Mouse (Mus musculus) stomach, embryonic 16.5 days (tissue): ENCODE measurements at regions not wholly inside any gene's neighbourhood (a gene's known extent, or its start where the extent isn't known, plus 50 kb on each side); places are given as distances from the start of the nearest gene placed in this dataset.

ENCODE experiments used
- ATAC-seq: fragments of 200-750 bp; cut with Nextera tagmentation; 2 replicates; pipeline ENCODE4 v1.8.0; 2017; ENCODE audit warnings: moderate number of reproducible peaks, moderate TSS enrichment; ENCODE audit not compliant: insufficient read depth, low FRiP score
- H3K27ac ChIP-seq: fragments of 300-500 bp; sonication (generic); 2 replicates; pipeline ENCODE4 v1.5.1; 2014; ENCODE audit warnings: low read length
- H3K27me3 ChIP-seq: fragments of 300-500 bp; sonication (generic); 2 replicates; pipeline ENCODE4 v1.6.1; 2014; ENCODE audit warnings: low read length, control low read depth, mixed read lengths; ENCODE audit not compliant: control insufficient read depth, insufficient read depth
- H3K36me3 ChIP-seq: fragments of 300-500 bp; sonication (generic); 2 replicates; pipeline ENCODE4 v1.6.1; 2014; ENCODE audit warnings: low read length; ENCODE audit not compliant: control insufficient read depth, insufficient read depth
- H3K4me1 ChIP-seq: fragments of 300-500 bp; sonication (generic); 2 replicates; pipeline ENCODE4 v1.6.1; 2014; ENCODE audit warnings: low read length, control low read depth, mixed read lengths; ENCODE audit not compliant: control insufficient read depth, insufficient read depth
- H3K4me2 ChIP-seq: fragments of 300-500 bp; sonication (generic); 2 replicates; pipeline ENCODE4 v1.6.1; 2014; ENCODE audit warnings: low read depth, low read length, mixed read lengths
- H3K4me3 ChIP-seq: fragments of 300-500 bp; sonication (generic); replicated peaks from 2 replicates; pipeline ENCODE4 v1.5.1; 2014; ENCODE audit warnings: mild to moderate bottlenecking, low read length
- H3K9ac ChIP-seq: fragments of 300-500 bp; sonication (generic); 2 replicates; pipeline ENCODE4 v1.6.1; 2014; ENCODE audit warnings: low read length
- H3K9me3 ChIP-seq: fragments of 300-500 bp; sonication (generic); replicated peaks from 2 replicates; pipeline ENCODE4 v1.6.1; 2016; ENCODE audit warnings: low read length, control low read depth; ENCODE audit not compliant: control insufficient read depth
- WGBS: fragments of 180-500 bp; shearing (Covaris S2); extraction: QIAGEN DNeasy Blood & Tissue Kit; methylation state at CpG from one replicate; pipeline ENCODE4 v1.1.7; 2014; 5-methylcytosine and 5-hydroxymethylcytosine counted together

DNA sequence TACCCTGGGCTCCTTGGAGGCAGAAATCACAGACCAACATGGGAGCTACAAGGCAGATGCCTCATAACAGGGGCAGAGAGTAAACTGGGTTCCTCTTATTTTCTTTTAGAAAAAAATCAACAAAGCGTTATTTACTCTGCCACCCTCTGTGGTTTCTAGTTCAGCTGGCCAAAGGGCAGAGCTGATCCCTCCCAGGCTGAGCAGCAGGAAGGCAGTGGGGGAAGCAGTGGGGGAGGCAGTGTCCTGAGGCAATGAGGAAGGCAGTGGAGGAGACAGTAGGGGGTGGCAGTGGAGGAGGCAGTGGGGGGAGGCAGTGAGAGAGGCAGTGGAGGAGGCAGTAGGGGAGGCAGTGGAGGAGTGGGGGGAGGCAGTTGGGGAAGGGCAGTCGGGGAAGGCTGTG, 51.1 kb upstream of the Hes1 start:
- Histone ChIP-seq H3K4me3 (no peak overlapping the region), H3K36me3 (no peaks in the 10 kb centered on the region), H3K27me3 (no peaks in the 10 kb centered on the region), H3K27ac (0 out of 2 replicates have a peak overlapping the region, but pooled peaks have one; percentile 23), H3K4me1 (peaks cover 17% of the 10 kb centered on the region), H3K9me3 (no peaks in the 10 kb centered on the region), H3K9ac (no peak overlapping the region), H3K4me2 (no peak overlapping the region)
- WGBS: 38% methylated on average over 2 of the region's 2 CpGs
- ATAC-seq: no peak

- H3K4me2 ChIP-seq: no peak overlapping the region
- ATAC-seq: no peak
- 86% methylated on average over 9 of the region's 9 CpGs for WGBS
- no peak overlapping the region for H3K4me3 ChIP-seq
- H3K9ac ChIP-seq: no peak overlapping the region
- no peaks in the 10 kb centered on the region for H3K27me3 ChIP-seq
- H3K9me3 ChIP-seq: no peaks in the 10 kb centered on the region
- H3K27ac ChIP-seq: no peak overlapping the region
- no peaks in the 10 kb centered on the region for H3K36me3 ChIP-seq
- peaks cover 11% of the 10 kb centered on the region; the same call in 1 of the 2 replicates for H3K4me1 ChIP-seq
These were observed 50.2 kb upstream of the Hes1 start for GRCm38 (mm10) chr16:30013943-30014342.
